Mouse (Mus musculus) ovary, adult 18-20 months (tissue): Measurements from ENCODE around the gene Map3k5.
A peak's percentile ranks its signal among the peaks of the same experiment; 100 is the strongest.

Experiments
- DNase-seq: peaks from one replicate; pipeline ENCODE4 v3.0.0; 2022; ENCODE audit warnings: low spot score, mixed read lengths

Map3k5 gene

GRCm38 (mm10) chr10:20058031-20058430 lies 123.8 kb downstream of the Map3k5 start:
- DNase-seq = no peak

DNA sequence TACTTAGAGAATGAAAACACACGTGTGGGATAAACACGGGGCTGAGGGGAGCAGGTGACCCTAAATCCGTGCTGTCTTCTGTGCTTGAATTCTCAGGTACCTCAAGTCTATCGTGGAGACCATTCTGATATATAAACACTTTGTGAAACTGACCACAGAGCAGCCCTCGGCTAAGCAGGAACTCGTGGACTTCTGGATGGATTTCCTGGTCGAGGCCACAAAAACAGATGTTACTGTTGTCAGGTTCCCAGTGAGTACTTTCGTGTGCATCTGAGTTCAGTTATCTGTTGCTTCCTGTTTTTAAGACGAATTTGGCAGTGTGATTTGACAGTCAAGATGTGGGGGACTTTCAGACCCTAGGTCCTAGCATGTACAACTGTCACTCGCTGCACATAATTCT lies 124.6 kb downstream of the Map3k5 start:
- no peak for DNase-seq

DNA sequence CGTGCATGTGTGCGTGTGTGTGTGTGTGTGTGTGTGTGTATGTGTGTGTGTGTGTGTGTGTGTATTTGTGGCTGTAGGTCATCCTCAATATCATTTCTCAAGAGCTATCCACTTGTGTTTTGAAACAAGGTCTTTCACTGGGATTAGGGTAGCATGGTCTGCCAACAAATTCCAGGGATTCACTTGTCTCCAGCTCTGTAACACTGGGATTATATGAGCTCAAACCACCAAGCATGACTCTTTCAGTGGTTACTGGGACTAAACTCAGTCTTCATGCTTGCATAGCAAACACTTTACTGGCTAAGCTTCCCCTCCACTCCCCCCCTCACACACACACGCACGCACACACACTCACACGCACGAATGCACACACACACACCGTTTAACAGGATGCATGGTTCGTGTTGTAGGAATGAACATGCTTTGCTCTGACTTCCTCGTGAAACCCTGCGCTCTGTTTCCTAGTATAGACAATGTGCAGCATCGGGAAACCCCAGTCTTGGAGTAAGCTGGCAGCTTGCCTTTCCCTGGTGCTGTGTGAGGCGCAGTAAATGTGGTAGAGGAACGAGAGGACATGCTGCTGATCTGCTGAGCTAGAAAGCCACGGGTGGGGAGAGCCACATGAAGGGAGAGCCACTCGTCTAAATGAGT lies 126.2 kb downstream of the Map3k5 start:
- DNase-seq = no peak

DNA sequence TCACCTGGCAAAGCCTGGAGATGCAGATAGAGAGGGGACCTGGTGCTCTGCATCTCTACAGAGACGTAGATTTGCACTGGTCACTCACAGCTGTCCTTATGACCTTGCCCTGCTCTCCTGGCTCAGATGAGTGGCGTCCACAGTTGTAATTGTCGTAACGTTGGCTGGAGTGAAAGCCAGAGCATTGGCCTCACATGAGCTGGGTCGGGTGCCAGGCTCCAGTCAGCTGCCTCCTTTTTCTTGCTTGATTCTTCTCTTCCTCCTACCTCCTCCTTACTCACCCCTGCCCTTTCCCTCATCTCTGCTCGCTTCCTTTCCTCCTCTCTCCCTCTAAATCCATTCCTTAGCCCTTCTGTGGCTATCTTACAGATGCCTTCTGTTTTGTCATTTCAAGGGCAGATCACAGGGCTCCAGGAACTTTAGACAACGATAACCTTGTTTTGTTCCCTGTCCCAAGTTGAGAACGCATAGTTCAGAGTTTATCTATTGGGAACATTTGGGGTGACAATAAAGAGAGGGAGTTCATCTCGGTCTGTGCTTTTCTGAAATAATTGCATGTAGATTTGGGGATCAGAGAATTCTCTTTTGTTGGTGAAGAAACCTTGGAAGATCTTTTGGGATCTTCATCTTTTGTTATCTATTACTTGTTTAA lies 130.4 kb downstream of the Map3k5 start:
- no peak for DNase-seq

DNA sequence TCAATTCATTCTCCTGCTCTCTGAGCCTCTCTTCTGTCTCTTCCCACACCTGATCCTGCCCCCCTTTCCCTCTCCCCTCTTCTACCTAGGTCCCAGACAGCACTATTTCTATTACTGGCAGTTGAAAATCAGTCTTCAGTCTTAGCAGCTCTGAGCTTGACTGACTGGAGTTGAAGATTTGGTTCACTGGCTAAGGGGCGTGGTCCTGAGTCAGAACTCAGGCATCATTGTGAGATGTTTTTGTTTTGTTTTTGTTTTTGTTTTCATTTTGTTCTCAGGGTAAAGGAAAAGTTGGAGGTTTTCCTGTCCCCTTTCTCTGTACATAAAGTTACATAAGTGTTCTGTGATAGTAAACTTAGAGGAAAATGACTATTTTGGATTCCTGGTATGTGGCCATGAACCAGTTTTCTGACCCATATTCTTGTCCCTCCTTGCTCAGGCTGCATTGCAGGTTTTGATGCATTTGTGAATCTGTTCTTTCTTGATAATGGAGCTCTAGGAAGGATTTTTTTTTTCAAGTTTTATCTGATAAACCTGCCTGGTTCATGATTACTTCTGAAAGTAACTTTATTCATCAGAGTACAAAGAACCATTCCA lies 131.9 kb downstream of the Map3k5 start:
- DNase-seq = no peak

DNA sequence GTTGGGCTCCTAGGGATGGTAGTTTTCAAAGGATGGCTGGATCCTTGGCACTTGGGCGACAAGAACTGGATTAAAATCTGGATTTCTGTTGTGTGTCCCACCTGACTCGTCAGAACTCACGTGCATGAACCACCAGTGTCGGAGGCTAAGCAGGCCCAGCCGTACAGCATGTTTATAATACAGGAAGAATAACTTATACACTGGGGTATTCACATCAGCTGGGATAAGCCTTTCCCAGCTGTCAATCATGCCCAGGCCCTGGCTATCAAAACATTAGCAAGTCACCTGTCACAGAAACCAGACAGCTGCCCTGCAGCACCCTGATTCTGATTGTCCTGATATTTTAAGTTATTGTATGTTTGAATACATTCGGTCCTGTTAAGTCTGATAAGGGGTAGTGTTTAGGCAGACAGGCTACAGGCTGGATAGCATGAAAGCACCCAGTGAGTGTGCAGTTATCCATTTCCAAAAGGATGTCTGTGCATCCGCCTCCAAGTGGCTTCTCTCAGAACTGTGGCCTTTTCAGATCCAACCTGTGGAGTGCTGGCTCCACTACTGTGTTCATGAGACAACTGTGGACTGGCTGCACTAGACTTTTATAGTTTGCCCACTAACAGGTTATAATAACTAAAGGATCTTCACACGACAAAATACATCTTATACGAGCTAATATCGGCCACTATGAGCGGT lies 135.6 kb downstream of the Map3k5 start:
- DNase-seq = no peak

DNA sequence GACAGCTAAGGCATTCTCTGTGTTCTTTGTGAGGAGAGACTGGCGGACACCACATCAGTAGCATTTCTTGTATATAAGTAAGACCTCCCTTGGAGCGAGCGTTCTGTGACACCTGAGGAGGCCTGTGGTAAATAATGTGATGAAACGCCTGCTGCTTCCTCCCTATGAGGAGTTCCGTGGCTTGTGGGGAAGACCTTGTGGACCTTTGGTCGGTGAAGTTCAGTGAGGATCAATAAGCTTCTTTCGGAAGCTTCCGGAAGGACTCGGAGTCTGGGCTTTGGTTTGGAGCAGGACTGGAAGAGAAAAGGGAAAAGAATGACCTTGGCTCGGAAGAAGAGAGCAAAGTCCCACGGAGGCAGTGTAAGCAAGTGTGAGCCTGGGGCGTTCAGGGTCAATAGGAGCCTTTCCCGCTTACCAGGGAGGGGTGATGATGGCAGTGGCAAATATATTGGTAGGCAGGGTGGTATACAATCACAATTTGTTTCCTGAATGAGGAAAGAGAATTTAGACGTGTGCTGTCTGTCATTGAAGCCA lies 136.4 kb downstream of the Map3k5 start:
- no peak for DNase-seq

GRCm38 (mm10) chr10:20071716-20072115 lies 137.4 kb downstream of the Map3k5 start:
- no peak for DNase-seq

GRCm38 (mm10) chr10:20073236-20073893 lies 139.1 kb downstream of the Map3k5 start:
- peak; percentile 34 for DNase-seq

DNA sequence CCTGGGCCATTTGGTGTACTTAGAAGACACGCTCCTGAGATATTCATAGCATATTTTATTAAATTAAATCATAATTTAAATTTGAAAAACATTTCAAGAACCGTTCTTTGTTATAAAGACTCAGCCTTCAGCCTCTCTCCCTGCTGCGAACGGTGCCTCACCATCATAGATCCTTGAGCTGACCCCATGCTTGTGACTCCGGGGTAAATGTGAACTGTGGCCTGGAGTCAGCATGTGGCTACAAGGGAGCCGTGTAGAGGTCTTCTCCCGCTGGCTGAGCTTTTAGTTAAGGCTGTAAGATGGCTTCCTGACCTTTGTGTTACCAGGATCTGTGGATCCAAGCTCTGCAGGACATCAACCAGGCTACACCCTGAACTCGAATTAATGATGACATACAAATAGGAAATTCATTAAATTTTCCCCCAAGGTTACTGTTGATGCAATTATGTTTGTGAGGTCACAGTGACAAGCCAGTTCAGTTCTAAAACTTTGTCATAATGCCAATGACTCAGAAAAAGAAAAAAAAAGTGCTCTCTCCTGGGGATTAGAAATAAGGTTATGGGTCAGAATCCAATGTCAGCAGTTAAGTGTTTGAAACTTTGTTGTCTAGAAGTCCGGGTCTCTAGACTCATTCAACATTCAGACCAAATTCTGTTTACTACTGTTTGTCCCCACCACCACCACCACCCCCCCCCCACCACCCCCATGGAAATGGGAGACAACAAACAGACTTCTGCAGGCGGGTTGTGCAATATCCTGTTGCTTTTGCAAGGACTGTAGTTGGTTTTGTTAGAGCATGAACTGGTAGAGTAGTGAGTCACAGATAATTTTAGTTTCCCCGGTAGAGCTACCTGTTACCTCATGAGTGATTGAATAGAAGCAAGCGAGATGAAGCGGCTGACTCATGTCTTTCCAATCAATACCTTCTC lies 142.5 kb downstream of the Map3k5 start:
- no peak for DNase-seq

DNA sequence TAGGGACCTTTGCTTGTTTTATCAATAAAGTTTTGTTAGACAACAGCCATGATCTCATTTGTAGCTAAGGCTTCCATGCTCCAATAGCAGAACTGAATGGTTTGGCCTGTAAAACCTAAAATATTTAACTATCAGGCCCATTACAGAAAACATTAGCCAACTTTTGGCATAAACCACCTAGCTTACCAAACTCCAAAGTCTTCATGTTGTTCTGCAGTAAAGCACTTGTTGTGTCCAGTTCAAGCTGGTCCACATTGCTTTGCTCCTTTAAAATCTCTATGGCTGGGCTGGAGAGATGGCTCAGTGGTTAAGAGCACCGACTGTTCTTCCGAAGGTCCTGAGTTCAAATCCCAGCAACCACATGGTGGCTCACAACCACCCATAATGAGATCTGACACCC lies 144.1 kb downstream of the Map3k5 start:
- no peak for DNase-seq

DNA sequence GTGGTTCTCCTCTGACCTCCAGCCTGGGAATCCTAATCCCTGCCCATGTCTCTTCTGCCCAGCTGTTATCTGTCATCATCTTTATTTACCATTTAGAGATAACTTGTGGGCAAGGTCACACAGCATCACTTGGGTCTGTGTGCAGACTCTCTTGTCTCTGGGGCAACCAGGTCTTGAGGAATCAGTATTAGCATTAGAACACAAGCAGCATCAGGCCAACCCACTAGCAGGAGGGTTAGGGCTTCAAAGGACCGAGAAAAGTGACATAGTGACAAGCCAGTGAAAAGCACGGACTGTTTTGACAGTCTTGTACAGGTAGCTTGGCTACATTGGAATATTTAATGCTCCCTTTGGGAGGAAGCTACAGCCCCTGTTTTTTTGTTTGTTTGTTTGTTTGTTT lies 153.6 kb downstream of the Map3k5 start:
- no peak for DNase-seq

- DNase-seq = no peak
Measured at GRCm38 (mm10) chr10:20089026-20089425, 154.8 kb downstream of the Map3k5 start.

DNA sequence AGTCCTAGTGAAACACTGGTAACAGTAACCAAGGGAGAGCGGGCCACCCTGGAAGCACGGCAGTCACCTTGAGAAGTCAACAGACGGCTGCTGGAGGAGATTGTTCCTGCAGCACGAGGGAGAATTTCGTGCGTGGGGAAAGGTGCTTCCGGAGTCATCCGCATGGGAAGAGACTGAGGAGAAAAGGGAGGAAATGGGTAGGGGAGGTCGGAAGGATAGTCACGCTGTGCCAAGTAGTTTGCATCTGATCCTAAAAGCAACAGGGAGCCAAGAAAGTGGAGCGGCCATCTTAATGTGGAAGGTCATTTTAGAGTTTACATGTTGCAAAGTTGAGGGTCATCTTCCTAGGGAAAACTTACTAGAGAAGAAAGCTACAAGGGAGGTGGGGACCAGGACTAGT lies 155.9 kb downstream of the Map3k5 start:
- DNase-seq = no peak

DNA sequence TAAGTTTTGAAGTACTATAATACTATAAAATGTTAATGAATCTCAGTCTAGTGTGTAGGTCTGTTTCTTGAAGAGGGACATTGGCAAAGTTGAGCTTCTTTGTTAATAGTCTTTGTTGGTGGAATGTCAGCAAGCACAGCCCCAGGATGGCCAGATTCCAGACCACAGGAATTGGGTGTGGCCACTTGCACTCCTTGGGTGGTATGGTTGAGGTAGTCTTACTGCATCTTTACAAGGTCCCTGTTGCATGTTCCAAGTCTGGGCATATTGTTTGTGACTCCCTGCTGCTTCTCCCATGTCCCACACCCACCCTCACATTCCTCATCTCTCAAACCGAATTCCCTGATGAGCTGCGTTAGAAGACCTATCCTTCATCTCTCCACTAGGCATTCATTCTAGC lies 157.1 kb downstream of the Map3k5 start:
- no peak for DNase-seq

DNA sequence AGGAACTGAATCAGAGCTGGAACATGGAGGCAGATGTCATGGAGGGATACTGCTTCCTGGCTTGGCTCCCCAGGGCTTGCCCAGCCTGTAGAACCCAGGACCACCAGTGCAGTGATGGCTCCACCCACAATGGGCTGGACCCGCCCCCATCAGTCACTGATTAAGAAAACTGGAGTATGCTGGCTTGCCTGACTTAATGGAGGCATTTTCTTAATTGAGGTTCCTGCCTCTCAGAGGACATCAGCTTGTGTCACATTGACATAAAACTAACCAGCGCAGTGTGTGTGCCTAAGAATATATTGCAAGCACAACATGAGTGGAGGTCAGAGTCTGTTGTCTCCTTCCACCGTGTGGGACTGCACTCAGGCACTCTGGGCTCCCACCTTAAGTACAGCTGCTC lies 158.1 kb downstream of the Map3k5 start:
- no peak for DNase-seq

DNA sequence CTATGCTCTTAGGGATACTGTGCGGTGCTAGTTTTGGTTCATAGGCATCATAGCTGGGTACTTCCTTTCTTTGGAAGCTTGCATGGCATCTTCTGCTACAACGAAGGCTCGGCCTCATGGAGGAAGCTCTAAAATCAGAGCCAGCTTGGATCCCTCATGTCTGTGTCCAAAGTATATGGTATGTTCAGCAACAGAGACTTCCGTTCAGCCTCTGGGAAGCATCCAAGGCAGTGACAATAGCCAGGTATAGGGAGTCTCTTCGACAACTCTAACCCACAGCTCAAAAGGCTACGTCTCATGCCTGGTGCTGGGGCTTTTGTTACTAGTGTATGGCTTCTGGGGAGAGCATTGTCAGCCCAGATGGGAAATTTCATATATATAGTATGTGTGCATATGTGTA lies 167.2 kb downstream of the Map3k5 start:
- DNase-seq = no peak

GRCm38 (mm10) chr10:20104271-20104931 lies 170.1 kb downstream of the Map3k5 start:
- DNase-seq = peak; percentile 69

DNA sequence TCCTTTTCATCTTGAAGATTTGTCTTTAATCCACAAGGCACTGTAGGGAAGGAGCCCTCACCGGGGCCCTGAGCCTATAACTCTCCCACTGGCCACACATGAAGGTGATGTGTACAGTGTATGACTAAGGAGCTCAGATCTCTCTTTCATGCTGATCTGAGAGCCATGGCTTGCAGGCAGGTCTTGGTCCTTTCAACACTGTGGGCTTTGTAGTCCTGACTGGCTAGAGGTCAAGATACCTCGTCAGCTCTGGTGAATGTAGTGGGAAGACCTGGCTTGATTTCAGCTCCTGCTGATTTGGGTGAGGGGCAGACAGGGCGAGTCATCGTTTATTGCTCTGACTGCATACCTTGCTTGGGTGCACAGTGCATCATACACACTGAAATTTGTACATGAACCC lies 171.3 kb downstream of the Map3k5 start:
- no peak for DNase-seq

DNA sequence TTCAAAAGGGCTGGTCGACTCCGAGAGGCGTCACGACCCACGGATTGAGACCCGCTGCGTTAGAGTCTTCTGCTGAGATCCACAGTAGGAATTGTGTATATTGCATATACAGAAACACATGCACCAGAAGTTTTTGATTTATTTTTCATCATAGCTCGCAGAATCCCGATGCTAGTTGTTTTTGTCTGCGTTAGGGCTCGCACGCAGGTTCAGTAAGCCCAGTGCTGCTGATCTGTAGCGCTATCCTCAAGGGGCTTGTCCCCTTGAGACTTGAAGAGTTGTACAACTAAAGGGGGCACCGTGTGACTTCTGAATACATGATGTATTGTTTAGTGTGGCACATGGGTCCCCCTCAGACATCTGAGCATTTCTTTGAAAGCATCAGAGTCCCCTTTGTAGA lies 172.8 kb downstream of the Map3k5 start:
- no peak for DNase-seq

- no peak for DNase-seq
Measured at GRCm38 (mm10) chr10:20111508-20111907, 177.2 kb downstream of the Map3k5 start.
